Mouse (Mus musculus) CD8-positive naive resting alpha-beta T cell, adult 2 months (primary cell): ENCODE results near the gene Foxp1.

Experiments
- DNase-seq, 2 experiments: peaks; one replicate each; pipeline ENCODE4 v3.0.0; 2022; ENCODE audit warnings: low read depth in 2 of 2, low spot score in 2 of 2

Gene Foxp1

GRCm38 (mm10) chr6:99189967-99190366 is 332.6 kb downstream of the Foxp1 start:
- DNase-seq, result no peak

- no peak for DNase-seq
Measured at GRCm38 (mm10) chr6:99188366-99189216, 333.9 kb downstream of the Foxp1 start.

- DNase-seq, result no peak
Measured at GRCm38 (mm10) chr6:99187914-99188313, 334.6 kb downstream of the Foxp1 start.

GRCm38 (mm10) chr6:99187415-99187814 is 335.1 kb downstream of the Foxp1 start:
- no peak for DNase-seq

GRCm38 (mm10) chr6:99186569-99186968 is 336.0 kb downstream of the Foxp1 start:
- no peak for DNase-seq

- no peak for DNase-seq
Measured at GRCm38 (mm10) chr6:99185797-99186196, 336.7 kb downstream of the Foxp1 start.

- no peak for DNase-seq
Measured at GRCm38 (mm10) chr6:99184051-99184450, 338.5 kb downstream of the Foxp1 start.

GRCm38 (mm10) chr6:99182777-99183176 is 339.7 kb downstream of the Foxp1 start:
- no peak for DNase-seq

GRCm38 (mm10) chr6:99176216-99176615 is 346.3 kb downstream of the Foxp1 start:
- no peak for DNase-seq

GRCm38 (mm10) chr6:99175377-99175776 is 347.1 kb downstream of the Foxp1 start:
- no peak for DNase-seq

- no peak for DNase-seq
Measured at GRCm38 (mm10) chr6:99173902-99174210, 348.7 kb downstream of the Foxp1 start.

GRCm38 (mm10) chr6:99173066-99173901 is 349.2 kb downstream of the Foxp1 start:
- DNase-seq, result no peak

- DNase-seq, result no peak
Measured at GRCm38 (mm10) chr6:99172589-99172986, 349.9 kb downstream of the Foxp1 start.

GRCm38 (mm10) chr6:99171901-99172588 is 350.5 kb downstream of the Foxp1 start:
- peak; percentile 40 to 44 for DNase-seq

- no peak for DNase-seq
Measured at GRCm38 (mm10) chr6:99171281-99171825, 351.2 kb downstream of the Foxp1 start.

GRCm38 (mm10) chr6:99168727-99169126 is 353.8 kb downstream of the Foxp1 start:
- no peak for DNase-seq

GRCm38 (mm10) chr6:99167001-99167400 is 355.5 kb downstream of the Foxp1 start:
- no peak for DNase-seq

GRCm38 (mm10) chr6:99166169-99166568 is 356.4 kb downstream of the Foxp1 start:
- DNase-seq, result no peak

GRCm38 (mm10) chr6:99164760-99165159 is 357.8 kb downstream of the Foxp1 start:
- DNase-seq, result no peak

- no peak for DNase-seq
Measured at GRCm38 (mm10) chr6:99162716-99163115, 359.8 kb downstream of the Foxp1 start.

GRCm38 (mm10) chr6:99160348-99160693 is 362.2 kb downstream of the Foxp1 start:
- DNase-seq, result no peak
